Mouse (Mus musculus) small intestine, adult 2 months (tissue): ENCODE measurements around the gene Rad51b.

Experiments
- CTCF ChIP-seq: fragments of 200-500 bp; IDR thresholded peaks from 2 replicates; pipeline ENCODE4 v1.5.1; 2012; ENCODE audit warnings: low read depth, mild to moderate bottlenecking, control low read depth, inconsistent platforms, low read length, moderate library complexity, mixed read lengths; ENCODE audit not compliant: insufficient replicate concordance, insufficient read length; ENCODE audit errors: extremely low read depth
- POLR2A ChIP-seq: fragments of 200-500 bp; IDR thresholded peaks from 2 replicates; pipeline ENCODE4 v1.6.1; 2012; ENCODE audit warnings: low read depth, mild to moderate bottlenecking, control low read depth, inconsistent platforms, low read length, moderate library complexity

GRCm38 (mm10) chr12:79695832-79696434, 398.9 kb downstream of the Rad51b start:
- TF ChIP-seq POLR2A, result no peak
- no peak for TF ChIP-seq CTCF
